Mouse (Mus musculus) midbrain, embryonic 16.5 days (tissue): ENCODE data around the gene Ppp1r27. TPM values are rescaled to one million over a fixed set of nuclear protein-coding genes. Genes with fewer than 3 reads are reported as not detected.

ENCODE experiments used
- ATAC-seq: fragments of 200-750 bp; cut with Nextera tagmentation; 2 replicates; pipeline ENCODE4 v1.8.0; 2017; ENCODE audit warnings: moderate TSS enrichment
- H3K27ac ChIP-seq: fragments of 300-500 bp; sonication (generic); 2 replicates; pipeline ENCODE4 v1.5.1; 2014; ENCODE audit warnings: mild to moderate bottlenecking, low read length, mixed read lengths
- H3K27me3 ChIP-seq: fragments of 300-500 bp; sonication (generic); 2 replicates; pipeline ENCODE4 v1.6.1; 2014; ENCODE audit warnings: low read depth, low read length, mixed read lengths; ENCODE audit not compliant: control insufficient read depth, insufficient read depth
- H3K36me3 ChIP-seq: fragments of 300-500 bp; sonication (generic); 2 replicates; pipeline ENCODE4 v1.6.1; 2014; ENCODE audit warnings: mild to moderate bottlenecking, low read length, moderate library complexity, mixed read lengths; ENCODE audit not compliant: control insufficient read depth, insufficient read depth
- H3K4me1 ChIP-seq: fragments of 300-500 bp; sonication (generic); 2 replicates; pipeline ENCODE4 v1.6.1; 2014; ENCODE audit warnings: mild to moderate bottlenecking, low read length, mixed read lengths; ENCODE audit not compliant: control insufficient read depth, insufficient read depth
- H3K4me2 ChIP-seq: fragments of 300-500 bp; sonication (generic); 2 replicates; pipeline ENCODE4 v1.6.1; 2014; ENCODE audit warnings: mild to moderate bottlenecking, low read length, mixed read lengths
- H3K4me3 ChIP-seq: fragments of 300-500 bp; sonication (generic); 2 replicates; pipeline ENCODE4 v1.5.1; 2014; ENCODE audit warnings: low read depth, mild to moderate bottlenecking, low read length, moderate library complexity, mixed read lengths
- H3K9ac ChIP-seq: fragments of 300-500 bp; sonication (generic); 2 replicates; pipeline ENCODE4 v1.6.1; 2014; ENCODE audit warnings: low read depth, low read length, mixed read lengths
- H3K9me3 ChIP-seq: fragments of 300-500 bp; sonication (generic); replicated peaks from 2 replicates; pipeline ENCODE4 v1.6.1; 2014; ENCODE audit warnings: mild to moderate bottlenecking, low read length, mixed read lengths; ENCODE audit not compliant: control insufficient read depth, poor library complexity, severe bottlenecking
- WGBS: fragments of 180-500 bp; shearing (Covaris S2); extraction: QIAGEN DNeasy Blood & Tissue Kit; methylation state at CpG from one replicate; pipeline ENCODE4 v1.1.7; 2014; 5-methylcytosine and 5-hydroxymethylcytosine counted together
- polyA plus RNA-seq: library from polyadenylated mRNA; unstranded; fragments of >200 nt; fragmentation: Nextera tagmentation; extraction: Ambion mirVana; gene quantifications from 2 replicates; pipeline ENCODE4 v1.2.1, GENCODE M21; 2015

Ppp1r27 gene
- polyA plus RNA-seq, 1 experiment from 2014 or later, result not detected

DNA sequence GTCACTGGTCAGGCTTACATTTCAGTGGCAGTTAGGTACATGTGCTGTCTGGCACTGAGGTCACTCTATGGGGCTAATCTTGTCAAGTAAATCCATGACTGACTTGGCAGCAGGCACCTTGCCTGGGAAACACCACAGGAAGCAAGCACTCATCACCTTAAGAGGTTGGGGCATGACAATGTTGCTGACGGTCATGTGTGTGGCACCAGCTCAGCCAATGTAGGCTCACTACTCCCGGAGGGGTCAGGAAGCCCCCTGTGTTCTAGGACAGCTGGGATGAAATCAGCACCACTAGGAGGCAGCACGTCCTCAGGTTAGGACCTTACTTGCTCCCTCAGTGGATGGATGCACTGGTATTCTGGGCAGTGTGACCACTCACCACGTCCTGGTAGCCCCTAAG lies 9.0 kb downstream of the Ppp1r27 start:
- H3K4me2 ChIP-seq, result no peak overlapping the region
- H3K9ac ChIP-seq, result no peak overlapping the region
- peaks cover 14% of the 10 kb centered on the region; the same call in 1 of the 2 replicates for H3K4me1 ChIP-seq
- H3K4me3 ChIP-seq, result no peak overlapping the region
- 32% methylated on average over 4 of the region's 4 CpGs for WGBS
- no peak for ATAC-seq
- peaks cover 26% of the 10 kb centered on the region for H3K36me3 ChIP-seq
- H3K27ac ChIP-seq, result no peak overlapping the region
- H3K27me3 ChIP-seq, result no peaks in the 10 kb centered on the region
- H3K9me3 ChIP-seq, result no peaks in the 10 kb centered on the region

DNA sequence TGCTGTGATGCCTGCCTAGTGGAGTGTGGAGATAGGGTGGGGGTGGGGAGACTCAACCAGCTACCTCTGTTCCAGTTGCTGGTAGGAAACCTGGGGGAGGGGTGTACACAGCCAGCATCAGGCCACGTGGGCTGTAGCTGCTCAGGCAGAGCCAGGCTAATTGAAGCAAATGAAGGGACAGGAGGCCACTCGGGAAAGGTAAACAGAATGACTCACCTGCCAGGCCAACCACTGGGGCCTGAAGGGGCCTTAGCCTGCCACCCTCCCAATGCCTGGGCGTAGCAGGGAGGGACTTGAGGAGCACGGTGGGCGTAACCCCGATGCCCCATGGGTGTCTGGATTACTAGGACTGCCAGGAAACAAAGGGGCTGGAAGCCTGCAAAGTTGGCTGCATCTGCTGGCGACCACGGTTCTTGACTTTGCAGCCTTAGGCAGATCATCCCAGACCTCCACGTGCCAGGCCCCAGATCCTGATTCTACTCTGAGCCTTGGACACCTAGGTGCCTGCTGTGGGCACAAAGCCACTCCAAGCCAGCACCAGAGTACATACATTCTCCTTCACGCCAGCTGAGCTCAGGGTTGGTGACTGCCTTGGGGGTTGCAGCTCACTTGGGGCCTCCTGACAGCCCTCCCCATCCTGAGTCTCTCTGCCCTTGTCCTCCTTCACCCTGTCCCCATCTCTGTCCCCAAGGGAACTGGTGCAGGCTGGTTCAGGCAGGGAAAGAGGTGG lies 11.5 kb downstream of the Ppp1r27 start:
- Histone ChIP-seq H3K4me2 (no peak overlapping the region), H3K36me3 (peaks cover 26% of the 10 kb centered on the region), H3K9ac (peak overlapping the region; percentile 18; the same call in 1 of the 2 replicates), H3K4me3 (no peak overlapping the region), H3K4me1 (peaks cover 14% of the 10 kb centered on the region; the same call in 1 of the 2 replicates), H3K27ac (peak overlapping the region; percentile 18), H3K27me3 (no peaks in the 10 kb centered on the region), H3K9me3 (no peaks in the 10 kb centered on the region)
- peak; percentile 60; the same call in 1 of the 2 replicates for ATAC-seq
- 12% methylated on average over 10 of the region's 10 CpGs for WGBS

GRCm38 (mm10) chr11:120538955-120539284 lies 12.0 kb downstream of the Ppp1r27 start:
- no peaks in the 10 kb centered on the region for H3K9me3 ChIP-seq
- no peak overlapping the region for H3K4me3 ChIP-seq
- peak overlapping the region; percentile 18; the same call in 1 of the 2 replicates for H3K27ac ChIP-seq
- no peaks in the 10 kb centered on the region for H3K27me3 ChIP-seq
- H3K4me1 ChIP-seq, result peaks cover 14% of the 10 kb centered on the region; the same call in 1 of the 2 replicates
- no peak overlapping the region for H3K9ac ChIP-seq
- H3K4me2 ChIP-seq, result no peak overlapping the region
- WGBS, result 49% methylated on average over 8 of the region's 8 CpGs
- no peak for ATAC-seq
- H3K36me3 ChIP-seq, result peaks cover 22% of the 10 kb centered on the region

DNA sequence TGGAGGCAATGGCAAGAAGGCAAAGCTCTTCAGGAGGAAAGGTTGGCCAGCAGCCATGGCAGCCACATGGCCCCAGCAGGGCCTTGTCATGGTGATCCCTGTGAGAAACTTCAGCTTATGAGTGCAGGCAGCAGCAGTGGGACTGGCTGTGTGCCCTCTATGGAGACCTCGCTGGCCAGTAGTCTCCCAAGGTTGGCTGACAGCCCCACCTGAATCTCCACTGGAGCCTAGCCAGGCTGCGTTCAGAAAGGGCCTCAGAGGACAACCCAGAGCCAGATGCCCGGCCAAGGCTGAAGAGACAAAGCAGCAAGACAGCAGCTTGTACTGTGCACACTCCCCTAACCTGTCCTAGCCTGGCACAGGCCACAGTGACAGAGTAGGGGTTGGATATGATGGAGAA lies 12.4 kb downstream of the Ppp1r27 start:
- Histone ChIP-seq H3K27me3 (peaks cover under 1% of the 10 kb centered on the region), H3K36me3 (peaks cover 18% of the 10 kb centered on the region)

GRCm38 (mm10) chr11:120535804-120536203 lies 15.1 kb downstream of the Ppp1r27 start:
- no peak for ATAC-seq
- peaks cover 16% of the 10 kb centered on the region; the same call in 1 of the 2 replicates for H3K4me1 ChIP-seq
- H3K4me3 ChIP-seq, result no peak overlapping the region
- no peak overlapping the region for H3K4me2 ChIP-seq
- H3K36me3 ChIP-seq, result no peaks in the 10 kb centered on the region
- H3K27me3 ChIP-seq, result peaks cover 25% of the 10 kb centered on the region
- H3K9ac ChIP-seq, result no peak overlapping the region
- 80% methylated on average over 3 of the region's 3 CpGs for WGBS
- H3K9me3 ChIP-seq, result no peaks in the 10 kb centered on the region
- no peak overlapping the region for H3K27ac ChIP-seq

More for the DNA sequence above, 12.4 kb downstream of the Ppp1r27 start:
- no peak overlapping the region; the same call in 1 of the 2 replicates for H3K27ac ChIP-seq
- no peak overlapping the region for H3K4me3 ChIP-seq
- H3K4me2 ChIP-seq, result no peak overlapping the region
- H3K9ac ChIP-seq, result no peak overlapping the region
- no peaks in the 10 kb centered on the region for H3K9me3 ChIP-seq
- no peak for ATAC-seq
- WGBS, result 72% methylated on average over 3 of the region's 3 CpGs
- H3K4me1 ChIP-seq, result peaks cover 14% of the 10 kb centered on the region; the same call in 1 of the 2 replicates

- H3K36me3 ChIP-seq, result no peaks in the 10 kb centered on the region
- H3K27me3 ChIP-seq, result peaks cover 31% of the 10 kb centered on the region
- no peaks in the 10 kb centered on the region for H3K9me3 ChIP-seq
- peaks cover 20% of the 10 kb centered on the region for H3K4me1 ChIP-seq
- no peak overlapping the region for H3K4me2 ChIP-seq
- ATAC-seq, result no peak
- H3K4me3 ChIP-seq, result no peak overlapping the region
- 63% methylated on average over 3 of the region's 3 CpGs for WGBS
- H3K9ac ChIP-seq, result 0 out of 2 replicates have a peak overlapping the region, but pooled peaks have one; percentile 20
- no peak overlapping the region for H3K27ac ChIP-seq
Observed at GRCm38 (mm10) chr11:120535145-120535544, 15.8 kb downstream of the Ppp1r27 start.

- no peak overlapping the region for H3K4me2 ChIP-seq
- peaks cover 12% of the 10 kb centered on the region for H3K4me1 ChIP-seq
- H3K27me3 ChIP-seq, result peaks cover 42% of the 10 kb centered on the region
- H3K9ac ChIP-seq, result no peak overlapping the region
- H3K4me3 ChIP-seq, result no peak overlapping the region
- 83% methylated on average over 8 of the region's 8 CpGs for WGBS
- H3K9me3 ChIP-seq, result no peaks in the 10 kb centered on the region
- no peak overlapping the region for H3K27ac ChIP-seq
- ATAC-seq, result no peak
- H3K36me3 ChIP-seq, result no peaks in the 10 kb centered on the region
Observed at GRCm38 (mm10) chr11:120534093-120534492, 16.8 kb downstream of the Ppp1r27 start.

GRCm38 (mm10) chr11:120531646-120532045 lies 19.3 kb downstream of the Ppp1r27 start:
- Histone ChIP-seq H3K4me1 (peaks cover 6% of the 10 kb centered on the region), H3K4me2 (no peak overlapping the region), H3K36me3 (no peaks in the 10 kb centered on the region), H3K27me3 (peaks cover 55% of the 10 kb centered on the region), H3K4me3 (no peak overlapping the region), H3K9me3 (no peaks in the 10 kb centered on the region), H3K27ac (no peak overlapping the region), H3K9ac (no peak overlapping the region)
- 31% methylated on average over 9 of the region's 9 CpGs for WGBS
- no peak for ATAC-seq
